Mouse (Mus musculus) CH12.LX (cell line): ENCODE results near the gene Casq2. TPM values are rescaled to one million over a fixed set of nuclear protein-coding genes. Genes with fewer than 3 reads are reported as not detected.

Experiments used
- DNase-seq: peaks from one replicate; pipeline ENCODE4 v3.0.0-alpha.2; 2013; ENCODE audit errors: extremely low read depth
- H3K27ac ChIP-seq: 2 replicates; pipeline ENCODE4 v1.5.1; 2012; ENCODE audit warnings: low read depth, mild to moderate bottlenecking, control low read depth, moderate library complexity; ENCODE audit not compliant: insufficient read depth
- H3K27me3 ChIP-seq: replicated peaks from 2 replicates; pipeline ENCODE3; 2012; ENCODE audit warnings: inconsistent platforms
- H3K36me3 ChIP-seq, 2 experiments: replicated peaks in 1 of 2; 2 replicates each; pipeline versions ENCODE3 to v1.6.1; 2012; ENCODE audit warnings: inconsistent platforms in 1 of 2, low read length in 1 of 2, mild to moderate bottlenecking in 1 of 2, mixed read lengths in 1 of 2, moderate library complexity in 1 of 2; ENCODE audit not compliant: control insufficient read depth in 1 of 2, insufficient read depth in 1 of 2
- H3K4me1 ChIP-seq, 2 experiments: 2 replicates each; pipeline ENCODE4 v1.6.1; 2012; ENCODE audit warnings: inconsistent platforms in 1 of 2, moderate library complexity in 1 of 2; ENCODE audit not compliant: insufficient read depth in 2 of 2, control insufficient read depth in 1 of 2
- H3K4me2 ChIP-seq: 2 replicates; pipeline ENCODE4 v1.6.1; 2012; ENCODE audit warnings: low read depth, mild to moderate bottlenecking, control low read depth; ENCODE audit not compliant: poor library complexity, insufficient read depth, severe bottlenecking
- H3K4me3 ChIP-seq, 3 experiments: fragments of 150-350 bp in 1 of 3; sonication (generic) in 1 of 3; replicated peaks in 1 of 3; 2 replicates each; pipeline versions ENCODE3 to v1.5.1; 2011 to 2012; ENCODE audit warnings: low read depth in 2 of 3, low read length in 2 of 3, mild to moderate bottlenecking in 2 of 3, moderate library complexity in 2 of 3, control low read depth in 1 of 3, improper control_type of control experiment in 1 of 3, inconsistent platforms in 1 of 3, mixed read lengths in 1 of 3; ENCODE audit not compliant: poor library complexity in 1 of 3
- H3K79me2 ChIP-seq: replicated peaks from 2 replicates; pipeline ENCODE4 v1.6.1; 2012; ENCODE audit warnings: mild to moderate bottlenecking, moderate library complexity; ENCODE audit not compliant: control insufficient read depth, poor library complexity, insufficient read depth, severe bottlenecking; ENCODE audit errors: extremely low read depth
- H3K9ac ChIP-seq: 2 replicates; pipeline ENCODE4 v1.6.1; 2012; ENCODE audit warnings: low read depth, mild to moderate bottlenecking, control low read depth, moderate library complexity; ENCODE audit not compliant: insufficient read depth
- H3K9me3 ChIP-seq: replicated peaks from 2 replicates; pipeline ENCODE3; 2012; ENCODE audit warnings: low read length, inconsistent platforms, mixed read lengths
- BHLHE40 ChIP-seq: IDR thresholded peaks from 2 replicates; pipeline ENCODE4 v1.6.1; 2011; ENCODE audit warnings: mild to moderate bottlenecking, low read depth, low read length, improper control_type of control experiment
- CHD1 ChIP-seq: IDR thresholded peaks from 2 replicates; pipeline ENCODE4 v1.6.1; 2012; ENCODE audit warnings: low read depth, low read length, improper control_type of control experiment, inconsistent platforms
- CHD2 ChIP-seq: IDR thresholded peaks from 2 replicates; pipeline ENCODE4 v1.6.1; 2011; ENCODE audit warnings: low read length, improper control_type of control experiment
- CTCF ChIP-seq, 2 experiments: IDR thresholded peaks in 1 of 2; conservative IDR thresholded peaks in 1 of 2; 2 replicates each; pipeline ENCODE4 v1.5.1; 2011 to 2012; ENCODE audit warnings: low read depth in 2 of 2, low read length in 2 of 2, improper control_type of control experiment in 1 of 2, inconsistent platforms in 1 of 2, mild to moderate bottlenecking in 1 of 2, moderate library complexity in 1 of 2
- EP300 ChIP-seq: IDR thresholded peaks from 2 replicates; pipeline ENCODE4 v1.6.1; 2011; ENCODE audit warnings: low read length, improper control_type of control experiment
- HCFC1 ChIP-seq: IDR thresholded peaks from 2 replicates; pipeline ENCODE4 v1.6.1; 2012; ENCODE audit warnings: low read depth, mild to moderate bottlenecking, inconsistent platforms, low read length, improper control_type of control experiment
- IRF4 ChIP-seq: IDR thresholded peaks from 2 replicates; pipeline ENCODE4 v1.6.1; 2014; ENCODE audit warnings: low read depth, mild to moderate bottlenecking, inconsistent platforms, low read length, improper control_type of control experiment
- JUN ChIP-seq: IDR thresholded peaks from 2 replicates; pipeline ENCODE4 v1.6.1; 2011; ENCODE audit warnings: low read depth, mild to moderate bottlenecking, low read length, improper control_type of control experiment, moderate library complexity; ENCODE audit not compliant: insufficient read depth
- KAT2A ChIP-seq: IDR thresholded peaks from 2 replicates; pipeline ENCODE4 v1.6.1; 2012; ENCODE audit warnings: low read length, improper control_type of control experiment, inconsistent platforms; ENCODE audit not compliant: insufficient replicate concordance
- MAFK ChIP-seq: IDR thresholded peaks from 2 replicates; pipeline ENCODE4 v1.6.1; 2011; ENCODE audit warnings: low read length, improper control_type of control experiment; ENCODE audit not compliant: insufficient replicate concordance
- MAZ ChIP-seq: IDR thresholded peaks from 2 replicates; pipeline ENCODE4 v1.6.1; 2012; ENCODE audit warnings: low read depth, mild to moderate bottlenecking, inconsistent platforms, low read length, improper control_type of control experiment, moderate library complexity
- MEF2A ChIP-seq: IDR thresholded peaks from 2 replicates; pipeline ENCODE4 v1.6.1; 2014; ENCODE audit warnings: low read depth, mild to moderate bottlenecking, inconsistent platforms, low read length, improper control_type of control experiment, borderline replicate concordance
- MXI1 ChIP-seq: IDR thresholded peaks from 2 replicates; pipeline ENCODE4 v1.6.1; 2011; ENCODE audit warnings: mild to moderate bottlenecking, low read depth, low read length, improper control_type of control experiment
- MYC ChIP-seq: IDR thresholded peaks from 2 replicates; pipeline ENCODE4 v1.6.1; 2011; ENCODE audit warnings: low read depth, mild to moderate bottlenecking, improper control_type of control experiment, low read length
- NRF1 ChIP-seq: IDR thresholded peaks from 2 replicates; pipeline ENCODE4 v1.6.1; 2014; ENCODE audit warnings: low read depth, mild to moderate bottlenecking, inconsistent platforms, low read length, improper control_type of control experiment, moderate library complexity
- PAX5 ChIP-seq: IDR thresholded peaks from 2 replicates; pipeline ENCODE4 v1.6.1; 2012; ENCODE audit warnings: low read length, inconsistent platforms, mixed read lengths
- POLR2A ChIP-seq: IDR thresholded peaks from 2 replicates; pipeline ENCODE4 v1.6.1; 2011; ENCODE audit warnings: low read depth, mild to moderate bottlenecking, improper control_type of control experiment, low read length
- RAD21 ChIP-seq: IDR thresholded peaks from 2 replicates; pipeline ENCODE4 v1.6.1; 2011; ENCODE audit warnings: low read depth, mild to moderate bottlenecking, low read length, improper control_type of control experiment, moderate library complexity
- TBP ChIP-seq: conservative IDR thresholded peaks from 2 replicates; pipeline ENCODE4 v1.6.1; 2011; ENCODE audit warnings: low read depth, low read length, improper control_type of control experiment
- TCF12 ChIP-seq: IDR thresholded peaks from 2 replicates; pipeline ENCODE4 v1.6.1; 2014; ENCODE audit warnings: low read depth, mild to moderate bottlenecking, inconsistent platforms, low read length, improper control_type of control experiment
- USF1 ChIP-seq: IDR thresholded peaks from 2 replicates; pipeline ENCODE4 v1.6.1; 2014; ENCODE audit warnings: low read depth, mild to moderate bottlenecking, inconsistent platforms, low read length, improper control_type of control experiment
- ZC3H11A ChIP-seq: IDR thresholded peaks from 2 replicates; pipeline ENCODE4 v1.6.1; 2012; ENCODE audit warnings: low read depth, mild to moderate bottlenecking, inconsistent platforms, low read length, improper control_type of control experiment
- ZMIZ1 ChIP-seq: IDR thresholded peaks from 2 replicates; pipeline ENCODE4 v1.6.1; 2012; ENCODE audit warnings: low read depth, mild to moderate bottlenecking, inconsistent platforms, low read length, improper control_type of control experiment
- dilution Hi-C: fragments of 300-500 bp; cut with MboI; formaldehyde crosslinking; loops from 2 replicates; pipeline ENCODE4 v1.14.3; 2020; ENCODE audit warnings: low sequenced_read_pairs; ENCODE audit not compliant: extremely low pct_unique_long_range_greater_than_20kb, extremely low pct_ligation_motif_present
- in situ Hi-C: fragments of 300-500 bp; cut with MboI; formaldehyde crosslinking; loops from 3 replicates; pipeline ENCODE4 v1.14.3; 2019; ENCODE audit warnings: low sequenced_read_pairs, low pct_ligation_motif_present, low pct_unique_long_range_greater_than_20kb, mixed read lengths
- polyA plus RNA-seq: library from polyadenylated mRNA; unstranded; fragments of >175 nt; gene quantifications from 2 replicates; pipeline ENCODE4 v1.2.1, GENCODE M21; 2012; ENCODE audit warnings: low read depth; ENCODE audit not compliant: insufficient read length
- total RNA-seq, 2 experiments: library from RNA; depleted of rRNA; stranded (reverse); fragments of 300-350 nt in 1 of 2; fragments of >200 nt in 1 of 2; gene quantifications; 2 replicates each; pipeline ENCODE4 v1.2.3; 2012 to 2014

The Casq2 gene
- total and polyA plus RNA-seq, 3 experiments, result not detected

DNA sequence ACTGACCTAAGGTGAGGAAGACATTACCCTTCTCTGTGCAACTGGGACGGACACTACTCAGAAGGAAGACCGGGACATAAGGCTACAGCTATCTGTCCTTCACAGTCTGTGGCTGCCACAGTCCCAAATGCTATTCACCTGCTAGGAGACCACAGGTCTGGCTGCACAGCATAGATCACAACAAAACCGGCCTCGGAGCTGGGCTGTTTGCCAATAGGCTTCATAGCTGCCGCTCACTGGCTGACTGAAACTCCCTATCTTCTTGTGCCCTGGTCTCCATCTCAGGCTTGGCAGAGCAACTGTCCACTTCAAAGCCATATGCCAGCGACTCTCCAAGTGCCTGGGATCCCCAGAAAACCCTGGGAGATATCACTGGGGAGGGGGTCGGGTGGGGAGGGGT is 94.5 kb downstream of the Casq2 start:
- H3K27me3 ChIP-seq, result no peaks in the 10 kb centered on the region
- H3K4me3 ChIP-seq, result no peak overlapping the region
- in situ Hi-C loops (no loop called here), dilution Hi-C loops (no loop called here)
- no peak for DNase-seq
- H3K4me2 ChIP-seq, result no peak overlapping the region
- H3K9ac ChIP-seq, result no peak overlapping the region
- H3K27ac ChIP-seq, result no peak overlapping the region
- H3K4me1 ChIP-seq, result no peaks in the 10 kb centered on the region
- H3K79me2 ChIP-seq, result no peaks in the 10 kb centered on the region
- TF ChIP-seq BHLHE40 (no peak), MEF2A (no peak), CTCF (conservative IDR thresholded peaks at IDR 0.05 in 1 of 2, IDR thresholded peaks at IDR 0.05 in 1 of 2; ENCODE audit: low read depth in 2 of 2, low read length in 2 of 2) (no peak), ZMIZ1 (no peak), MAFK (no peak), MYC (no peak), TBP (no peak), RAD21 (no peak), CHD2 (no peak), NRF1 (no peak), TCF12 (no peak), MXI1 (no peak), POLR2A (no peak), IRF4 (no peak), ZC3H11A (no peak), EP300 (no peak), HCFC1 (no peak), CHD1 (no peak), JUN (no peak), KAT2A (no peak)
- H3K36me3 ChIP-seq, result no peaks in the 10 kb centered on the region
- peaks cover under 1% of the 10 kb centered on the region for H3K9me3 ChIP-seq

DNA sequence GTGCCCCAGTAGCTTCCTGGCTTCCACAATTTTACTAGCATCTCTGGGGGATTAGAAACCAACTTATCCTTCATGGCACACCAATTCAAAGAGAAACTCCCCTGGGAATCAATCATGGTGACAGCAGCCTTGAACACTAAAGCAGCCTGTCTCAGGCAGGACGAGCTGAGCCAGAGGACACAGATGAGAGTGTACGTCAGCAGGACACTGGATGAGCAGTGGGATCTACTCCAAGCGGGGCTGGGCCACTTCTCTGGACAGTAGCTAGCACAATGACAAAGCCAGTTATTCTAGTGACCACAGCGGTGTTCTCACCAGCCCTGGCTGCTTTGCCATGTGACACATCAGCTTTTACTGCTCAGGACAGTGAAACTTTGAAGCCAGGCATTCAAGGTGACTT is 95.0 kb downstream of the Casq2 start:
- dilution Hi-C loops, result no loop called here
- TF ChIP-seq POLR2A (no peak), USF1 (no peak), MYC (no peak), IRF4 (no peak), PAX5 (no peak), MAZ (no peak)
- no peaks in the 10 kb centered on the region for H3K79me2 ChIP-seq
- no peaks in the 10 kb centered on the region for H3K27me3 ChIP-seq
- H3K4me2 ChIP-seq, result no peak overlapping the region
- H3K4me1 ChIP-seq, result no peaks in the 10 kb centered on the region
- no peak overlapping the region for H3K27ac ChIP-seq
- no peak overlapping the region for H3K4me3 ChIP-seq
- DNase-seq, result no peak
- no peak overlapping the region for H3K9ac ChIP-seq
- in situ Hi-C loops, result no loop called here
- peaks cover 3% of the 10 kb centered on the region for H3K9me3 ChIP-seq
- H3K36me3 ChIP-seq, result no peaks in the 10 kb centered on the region
